7 mouse cellular contexts compared by ENCODE assay signal in genomic region chr8:123520048-123520447, GRCm38 (mm10). TPM values are rescaled to one million over a fixed set of nuclear protein-coding genes. Genes with fewer than 3 reads are reported as not detected.
DNase-seq lines count a peak whose midpoint lies in the region; ATAC-seq and TF ChIP-seq lines count a peak whose summit lies in the region.
"Not testable (repeated sequence)": the region's sequence is repeated elsewhere in the genome, so short reads cannot be mapped to it uniquely, and the experiment has no call there.

No protein-coding gene starts in this region.

- WGBS in forebrain, embryonic 13.5 days = 92% methylated on average over 1 of the region's 1 CpGs
- WGBS in hindbrain, embryonic 14.5 days = 97% methylated on average over 1 of the region's 1 CpGs
- WGBS in hindbrain, postnatal 0 days = 96% methylated on average over 1 of the region's 1 CpGs
- 86% methylated on average over 1 of the region's 1 CpGs for WGBS in neural tube, embryonic 13.5 days

- DNase-seq in hindbrain, embryonic 14.5 days (ENCODE audit: low spot score); hindbrain, postnatal 0 days (ENCODE audit: low spot score); layer of hippocampus, adult 2 months (ENCODE audit: low spot score in 2 of 2): not testable (repeated sequence)

- 0 out of 2 replicates have a peak overlapping the region, but pooled peaks have one; percentile 92 for H3K9ac ChIP-seq in forebrain, embryonic 13.5 days
- not testable (repeated sequence) for H3K9ac ChIP-seq in hindbrain, embryonic 14.5 days; neural tube, embryonic 13.5 days
- 0 out of 2 replicates have a peak overlapping the region, but pooled peaks have one; percentile 81 for H3K9ac ChIP-seq in hindbrain, postnatal 0 days (replicated peaks; ENCODE audit: low read length)

- not testable (repeated sequence) for H3K4me2 ChIP-seq in forebrain, embryonic 13.5 days; hindbrain, postnatal 0 days (ENCODE audit: low read depth, low read length)
- 0 out of 2 replicates have a peak overlapping the region, but pooled peaks have one; percentile 76 for H3K4me2 ChIP-seq in hindbrain, embryonic 14.5 days (replicated peaks)
- peak overlapping the region; percentile 95 for H3K4me2 ChIP-seq in neural tube, embryonic 13.5 days

- TF ChIP-seq CTCF in E14TG2a.4 (conservative IDR thresholded peaks at IDR 0.05; ENCODE audit: low read length) = 0 out of 2 replicates have a peak, but pooled peaks have one; percentile 1
- TF ChIP-seq CTCF in hindbrain, postnatal 0 days (IDR thresholded peaks at IDR 0.05; ENCODE audit: low read depth); testis, adult 2 months (IDR thresholded peaks at IDR 0.05; ENCODE audit: control insufficient read depth, insufficient read depth, insufficient replicate concordance, low read depth, low read length): not testable (repeated sequence)
- peak; percentile 31 for TF ChIP-seq CTCF in layer of hippocampus, adult 2 months (conservative IDR thresholded peaks at IDR 0.05)

- TF ChIP-seq POLR2A in testis, adult 2 months (IDR thresholded peaks at IDR 0.05; ENCODE audit: control insufficient read depth, low read depth, low read length) = not testable (repeated sequence)

- not testable (repeated sequence) for H3K9me3 ChIP-seq in E14TG2a.4 (ENCODE audit: low read length); forebrain, embryonic 13.5 days (replicated peaks); hindbrain, embryonic 14.5 days (ENCODE audit: control insufficient read depth, low read length); hindbrain, postnatal 0 days (ENCODE audit: low read length); neural tube, embryonic 13.5 days

- ATAC-seq in forebrain, embryonic 13.5 days; hindbrain, embryonic 14.5 days (ENCODE audit: low FRiP score); hindbrain, postnatal 0 days; neural tube, embryonic 13.5 days (ENCODE audit: low read depth): not testable (repeated sequence)

- not testable (repeated sequence) for H3K4me3 ChIP-seq in E14TG2a.4 (replicated peaks; ENCODE audit: low read length); forebrain, embryonic 13.5 days; hindbrain, embryonic 14.5 days (replicated peaks; ENCODE audit: low read length); hindbrain, postnatal 0 days (ENCODE audit: low read length); layer of hippocampus, adult 2 months
- peak overlapping the region; percentile 77; the same call in 1 of the 2 replicates for H3K4me3 ChIP-seq in neural tube, embryonic 13.5 days
- H3K4me3 ChIP-seq in testis, adult 2 months (ENCODE audit: control insufficient read depth, low read depth, low read length) = peak overlapping the region; percentile 31

- H3K4me1 ChIP-seq in E14TG2a.4 (replicated peaks; ENCODE audit: low read depth, low read length) = peaks cover 41% of the 10 kb centered on the region
- peaks cover 23% of the 10 kb centered on the region for H3K4me1 ChIP-seq in forebrain, embryonic 13.5 days
- peaks cover 17% of the 10 kb centered on the region for H3K4me1 ChIP-seq in hindbrain, embryonic 14.5 days (replicated peaks; ENCODE audit: control insufficient read depth, insufficient read depth, low read length)
- peaks cover 12% of the 10 kb centered on the region for H3K4me1 ChIP-seq in hindbrain, postnatal 0 days (ENCODE audit: insufficient read depth, low read length)
- peaks cover 37% of the 10 kb centered on the region for H3K4me1 ChIP-seq in neural tube, embryonic 13.5 days (replicated peaks)
- peaks cover 17% of the 10 kb centered on the region for H3K4me1 ChIP-seq in testis, adult 2 months (ENCODE audit: control insufficient read depth, insufficient read depth, low read length)

- not testable (repeated sequence) for H3K27ac ChIP-seq in forebrain, embryonic 13.5 days; hindbrain, embryonic 14.5 days; hindbrain, postnatal 0 days; layer of hippocampus, adult 2 months; neural tube, embryonic 13.5 days (replicated peaks); testis, adult 2 months (ENCODE audit: control insufficient read depth, insufficient read depth, low read depth, low read length)

- peaks cover 25% of the 10 kb centered on the region for H3K27me3 ChIP-seq in E14TG2a.4 (ENCODE audit: insufficient read depth, low read length)
- H3K27me3 ChIP-seq in forebrain, embryonic 13.5 days; hindbrain, embryonic 14.5 days (ENCODE audit: control insufficient read depth, insufficient read depth, low read length); hindbrain, postnatal 0 days (ENCODE audit: insufficient read depth, low read length); neural tube, embryonic 13.5 days; testis, adult 2 months (ENCODE audit: control insufficient read depth, insufficient read depth, low read length): not testable (repeated sequence)

- peaks cover 38% of the 10 kb centered on the region for H3K36me3 ChIP-seq in E14TG2a.4 (ENCODE audit: insufficient read depth, low read length)
- peaks cover 44% of the 10 kb centered on the region for H3K36me3 ChIP-seq in forebrain, embryonic 13.5 days (ENCODE audit: poor library complexity, severe bottlenecking)
- H3K36me3 ChIP-seq in hindbrain, embryonic 14.5 days (replicated peaks; ENCODE audit: control insufficient read depth, insufficient read depth) = peaks cover 45% of the 10 kb centered on the region
- H3K36me3 ChIP-seq in hindbrain, postnatal 0 days (ENCODE audit: insufficient read depth, low read length) = peaks cover 25% of the 10 kb centered on the region; the same call in 1 of the 2 replicates
- peaks cover 38% of the 10 kb centered on the region for H3K36me3 ChIP-seq in neural tube, embryonic 13.5 days
- H3K36me3 ChIP-seq in testis, adult 2 months (ENCODE audit: control insufficient read depth, insufficient read depth, low read length) = not testable (repeated sequence)

RNA-seq across cellular contexts. Expression of gene Gas8, which starts 1.4 kb away (rescaled TPM):
- 36.4 and 42.1 TPM in 2 replicates for polyA plus RNA-seq in forebrain, embryonic 13.5 days (2015; fragmentation: Nextera tagmentation; extraction: Ambion mirVana)
- polyA plus RNA-seq in hindbrain, embryonic 14.5 days (2014; fragmentation: Nextera tagmentation; extraction: Ambion mirVana) = 37.5 and 38.8 TPM in 2 replicates
- 16.3 TPM in 2 replicates for total RNA-seq in hindbrain, postnatal 0 days (2014; rRNA removed)
- 36.4 and 36.8 TPM in 2 replicates for polyA plus RNA-seq in hindbrain, postnatal 0 days (2015; fragmentation: Nextera tagmentation; extraction: Ambion mirVana)
- 10 to 100 TPM; 30.3 to 30.6 TPM for total RNA-seq in layer of hippocampus, adult 2 months (2021)
- 41.1 and 45.8 TPM in 2 replicates for polyA plus RNA-seq in neural tube, embryonic 13.5 days (2015; fragmentation: Nextera tagmentation; extraction: Ambion mirVana)
- polyA plus RNA-seq in testis, adult 2 months (2012; rRNA removed) = 54.7 and 55.3 TPM in 2 replicates

RNA-seq across cellular contexts. Expression of gene Dbndd1, which starts 4.8 kb away (rescaled TPM):
- polyA plus RNA-seq in forebrain, embryonic 13.5 days (2015; fragmentation: Nextera tagmentation; extraction: Ambion mirVana) = 61.1 and 64.7 TPM in 2 replicates
- polyA plus RNA-seq in hindbrain, embryonic 14.5 days (2014; fragmentation: Nextera tagmentation; extraction: Ambion mirVana) = 91.3 and 92.0 TPM in 2 replicates
- total RNA-seq in hindbrain, postnatal 0 days (2014; rRNA removed) = 76.0 and 95.7 TPM in 2 replicates
- 51.1 and 54.2 TPM in 2 replicates for polyA plus RNA-seq in hindbrain, postnatal 0 days (2015; fragmentation: Nextera tagmentation; extraction: Ambion mirVana)
- 1 to 10 TPM; 9.7 to 9.8 TPM for total RNA-seq in layer of hippocampus, adult 2 months (2021)
- polyA plus RNA-seq in neural tube, embryonic 13.5 days (2015; fragmentation: Nextera tagmentation; extraction: Ambion mirVana) = 68.6 and 84.2 TPM in 2 replicates
- 51.9 and 52.5 TPM in 2 replicates for polyA plus RNA-seq in testis, adult 2 months (2012; rRNA removed)

RNA-seq across cellular contexts. Expression of gene Afg3l1, which starts 42.3 kb away (rescaled TPM):
- 55.9 and 60.4 TPM in 2 replicates for polyA plus RNA-seq in forebrain, embryonic 13.5 days (2015; fragmentation: Nextera tagmentation; extraction: Ambion mirVana)
- 31.6 and 36.5 TPM in 2 replicates for polyA plus RNA-seq in hindbrain, embryonic 14.5 days (2014; fragmentation: Nextera tagmentation; extraction: Ambion mirVana)
- 16.6 and 26.7 TPM in 2 replicates for total RNA-seq in hindbrain, postnatal 0 days (2014; rRNA removed)
- polyA plus RNA-seq in hindbrain, postnatal 0 days (2015; fragmentation: Nextera tagmentation; extraction: Ambion mirVana) = 45.6 and 49.6 TPM in 2 replicates
- 10 to 100 TPM; 23.6 to 37.6 TPM for total RNA-seq in layer of hippocampus, adult 2 months (2021)
- 50.8 and 54.0 TPM in 2 replicates for polyA plus RNA-seq in neural tube, embryonic 13.5 days (2015; fragmentation: Nextera tagmentation; extraction: Ambion mirVana)
- polyA plus RNA-seq in testis, adult 2 months (2012; rRNA removed) = 29.5 and 30.4 TPM in 2 replicates
